Mouse (Mus musculus) lung, adult 2 months (tissue): ENCODE data around the gene Eid1.
A peak's percentile ranks its signal among the peaks of the same experiment; 100 is the strongest.

Source experiments
- CTCF ChIP-seq: fragments of 200-500 bp; IDR thresholded peaks from 2 replicates; pipeline ENCODE4 v1.5.1; 2011; ENCODE audit warnings: mild to moderate bottlenecking, low read length, control low read depth; ENCODE audit not compliant: insufficient read depth
- POLR2A ChIP-seq: fragments of 200-500 bp; IDR thresholded peaks from 2 replicates; pipeline ENCODE4 v1.6.1; 2011; ENCODE audit warnings: low read depth, mild to moderate bottlenecking, control low read depth, low read length, borderline replicate concordance; ENCODE audit errors: extremely low read depth

GRCm38 (mm10) chr2:125672957-125673631 lies at the start of gene Eid1:
- peak; percentile 66; the same call in 1 of the 2 replicates for TF ChIP-seq POLR2A
- TF ChIP-seq CTCF = no peak
